Mouse (Mus musculus) right cerebral cortex, postnatal 36 days (tissue): ENCODE measurements around the gene Fmnl2.

Experiments used
- DNase-seq, 2 experiments: peaks; one replicate each; pipeline ENCODE4 v3.0.0; 2022; ENCODE audit warnings: low spot score in 2 of 2, mixed read lengths in 1 of 2

The Fmnl2 gene

GRCm38 (mm10) chr2:52955831-52956230 lies 98.2 kb downstream of the Fmnl2 start:
- DNase-seq, result no peak

- DNase-seq, result no peak
Measured at GRCm38 (mm10) chr2:52957771-52958534, 100.3 kb downstream of the Fmnl2 start.

GRCm38 (mm10) chr2:52958535-52959290 lies 101.1 kb downstream of the Fmnl2 start:
- DNase-seq, result no peak

GRCm38 (mm10) chr2:52959291-52959621 lies 101.6 kb downstream of the Fmnl2 start:
- DNase-seq, result no peak

GRCm38 (mm10) chr2:52959982-52960381 lies 102.3 kb downstream of the Fmnl2 start:
- DNase-seq, result peak in 1 of 2 experiments; percentile 56

GRCm38 (mm10) chr2:52960697-52961096 lies 103.0 kb downstream of the Fmnl2 start:
- no peak for DNase-seq

- no peak for DNase-seq
Measured at GRCm38 (mm10) chr2:52963439-52963838, 105.8 kb downstream of the Fmnl2 start.

GRCm38 (mm10) chr2:52964386-52964928 lies 106.8 kb downstream of the Fmnl2 start:
- DNase-seq, result no peak

- DNase-seq, result no peak
Measured at GRCm38 (mm10) chr2:52966227-52966626, 108.6 kb downstream of the Fmnl2 start.

- DNase-seq, result no peak
Measured at GRCm38 (mm10) chr2:52966820-52967460, 109.3 kb downstream of the Fmnl2 start.

- DNase-seq, result no peak
Measured at GRCm38 (mm10) chr2:52967461-52967823, 109.8 kb downstream of the Fmnl2 start.

GRCm38 (mm10) chr2:52968884-52969283 lies 111.2 kb downstream of the Fmnl2 start:
- no peak for DNase-seq

- no peak for DNase-seq
Measured at GRCm38 (mm10) chr2:52974056-52974455, 116.4 kb downstream of the Fmnl2 start.

- no peak for DNase-seq
Measured at GRCm38 (mm10) chr2:52974776-52975175, 117.1 kb downstream of the Fmnl2 start.

GRCm38 (mm10) chr2:52977921-52978675 lies 120.4 kb downstream of the Fmnl2 start:
- DNase-seq, result no peak

GRCm38 (mm10) chr2:52978796-52979195 lies 121.1 kb downstream of the Fmnl2 start:
- DNase-seq, result no peak

GRCm38 (mm10) chr2:52979280-52979763 lies 121.7 kb downstream of the Fmnl2 start:
- no peak for DNase-seq

- no peak for DNase-seq
Measured at GRCm38 (mm10) chr2:52981126-52981525, 123.5 kb downstream of the Fmnl2 start.

- DNase-seq, result no peak
Measured at GRCm38 (mm10) chr2:52981595-52981994, 123.9 kb downstream of the Fmnl2 start.

- no peak for DNase-seq
Measured at GRCm38 (mm10) chr2:52982502-52982901, 124.8 kb downstream of the Fmnl2 start.

- DNase-seq, result no peak
Measured at GRCm38 (mm10) chr2:52984556-52984955, 126.9 kb downstream of the Fmnl2 start.

- no peak for DNase-seq
Measured at GRCm38 (mm10) chr2:52985167-52985566, 127.5 kb downstream of the Fmnl2 start.
